ENCODE assay signal across 8 mouse cellular contexts in the genomic region with DNA sequence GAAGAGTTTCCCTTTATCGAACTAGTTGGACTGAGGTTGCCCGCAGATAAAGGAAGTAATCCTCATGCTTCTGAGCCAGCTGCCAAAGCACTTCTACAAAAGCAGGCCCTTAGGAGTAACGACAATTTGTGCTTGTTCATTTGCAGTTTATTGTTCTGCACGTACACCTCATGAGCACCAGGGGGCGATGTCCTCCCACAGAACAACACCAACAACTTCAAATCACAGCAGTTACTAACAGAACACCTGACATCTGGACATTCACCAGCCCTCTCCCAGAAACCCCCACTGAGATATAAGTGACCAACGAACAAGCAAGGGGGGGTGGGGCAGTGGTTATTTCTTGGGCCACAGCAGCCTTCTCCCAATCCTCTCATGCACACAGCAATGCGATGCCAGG. TPM values are rescaled to one million over a fixed set of nuclear protein-coding genes. Genes with fewer than 3 reads are reported as not detected.
A peak's percentile ranks its signal among the peaks of the same experiment; 100 is the strongest.
DNase-seq lines count a peak whose midpoint lies in the region; ATAC-seq and TF ChIP-seq lines count a peak whose summit lies in the region.

No protein-coding gene starts in this region.

- TF ChIP-seq EP300 in CH12.LX (IDR thresholded peaks at IDR 0.05; ENCODE audit: low read length) = no peak
- TF ChIP-seq EP300 in heart, postnatal 0 days (IDR thresholded peaks at IDR 0.05; ENCODE audit: low read depth) = no peak

- peak; percentile 94 for TF ChIP-seq RAD21 in CH12.LX (IDR thresholded peaks at IDR 0.05; ENCODE audit: low read depth, low read length)

- 20% methylated on average over 7 of the region's 7 CpGs for WGBS in heart, postnatal 0 days
- WGBS in neural tube, embryonic 12.5 days = 29% methylated on average over 7 of the region's 7 CpGs

- dilution Hi-C loops in CH12.LX (cut with MboI; ENCODE audit: extremely low pct_ligation_motif_present, extremely low pct_unique_long_range_greater_than_20kb, low sequenced_read_pairs) = no loop called here

- H3K36me3 ChIP-seq in CH12.LX (replicated peaks in 1 of 2; ENCODE audit: control insufficient read depth in 1 of 2, insufficient read depth in 1 of 2, low read length in 1 of 2) = peaks cover 20 to 77% of the 10 kb centered on the region in 2 experiments
- no peaks in the 10 kb centered on the region for H3K36me3 ChIP-seq in heart, postnatal 0 days (replicated peaks; ENCODE audit: control insufficient read depth, insufficient read depth, low read length)
- peaks cover 40% of the 10 kb centered on the region for H3K36me3 ChIP-seq in neural tube, embryonic 12.5 days

- H3K4me1 ChIP-seq in CH12.LX (ENCODE audit: control insufficient read depth in 1 of 2, insufficient read depth in 2 of 2) = peaks cover 16 to 48% of the 10 kb centered on the region in 2 experiments
- no peaks in the 10 kb centered on the region for H3K4me1 ChIP-seq in heart, postnatal 0 days (ENCODE audit: control insufficient read depth, insufficient read depth)
- H3K4me1 ChIP-seq in neural tube, embryonic 12.5 days = no peaks in the 10 kb centered on the region

- TF ChIP-seq CTCF in CH12.LX (conservative IDR thresholded peaks at IDR 0.05 in 1 of 2, IDR thresholded peaks at IDR 0.05 in 1 of 2; ENCODE audit: low read depth in 2 of 2, low read length in 2 of 2) = peak; percentile 80 to 92
- peak; percentile 94 for TF ChIP-seq CTCF in heart, postnatal 0 days (IDR thresholded peaks at IDR 0.05; ENCODE audit: low read depth)

- in situ Hi-C loops in CH12.LX (cut with MboI; ENCODE audit: low pct_ligation_motif_present, low pct_unique_long_range_greater_than_20kb, low sequenced_read_pairs) = no loop called here

- no peaks in the 10 kb centered on the region for H3K9me3 ChIP-seq in CH12.LX (replicated peaks; ENCODE audit: low read length)
- no peaks in the 10 kb centered on the region for H3K9me3 ChIP-seq in heart, postnatal 0 days (replicated peaks; ENCODE audit: control insufficient read depth, low read length)
- H3K9me3 ChIP-seq in neural tube, embryonic 12.5 days = no peaks in the 10 kb centered on the region

- TF ChIP-seq POLR2A in CH12.LX (IDR thresholded peaks at IDR 0.05; ENCODE audit: low read depth, low read length) = peak; percentile 28; the same call in 1 of the 2 replicates

- H3K79me2 ChIP-seq in CH12.LX (replicated peaks; ENCODE audit: control insufficient read depth, extremely low read depth, insufficient read depth, poor library complexity, severe bottlenecking) = peaks cover 47% of the 10 kb centered on the region

- H3K27ac ChIP-seq in CH12.LX (ENCODE audit: insufficient read depth, low read depth) = peak overlapping the region; percentile 87
- H3K27ac ChIP-seq in heart, postnatal 0 days (ENCODE audit: low read depth) = no peak overlapping the region
- no peak overlapping the region for H3K27ac ChIP-seq in neural tube, embryonic 12.5 days

- peak; percentile 87 for DNase-seq in CH12.LX (ENCODE audit: extremely low read depth)
- DNase-seq in embryo, embryonic 10.5 days (ENCODE audit: low spot score) = peak; percentile 75
- DNase-seq in heart, postnatal 0 days (ENCODE audit: low spot score) = peak; percentile 49
- peak; percentile 75 for DNase-seq in kidney, postnatal 10 days
- peak; percentile 69 to 77 for DNase-seq in lung, adult 18-20 months
- DNase-seq in thymus, postnatal 4 days = peak; percentile 69

- peak overlapping the region; percentile 88; the same call in 1 of the 2 replicates for H3K9ac ChIP-seq in CH12.LX (ENCODE audit: insufficient read depth, low read depth)
- H3K9ac ChIP-seq in heart, postnatal 0 days (replicated peaks; ENCODE audit: low read depth, low read length) = no peak overlapping the region
- H3K9ac ChIP-seq in neural tube, embryonic 12.5 days = no peak overlapping the region

- H3K4me3 ChIP-seq in CH12.LX (replicated peaks in 1 of 3; ENCODE audit: low read depth in 2 of 3, low read length in 2 of 3, poor library complexity in 1 of 3) = peak overlapping the region; percentile 49 to 99 (median 92)
- no peak overlapping the region for H3K4me3 ChIP-seq in heart, postnatal 0 days (ENCODE audit: low read depth, low read length)
- H3K4me3 ChIP-seq in neural tube, embryonic 12.5 days = no peak overlapping the region

- H3K27me3 ChIP-seq in CH12.LX (replicated peaks) = no peaks in the 10 kb centered on the region
- no peaks in the 10 kb centered on the region for H3K27me3 ChIP-seq in heart, postnatal 0 days (ENCODE audit: control insufficient read depth, insufficient read depth, low read length)
- H3K27me3 ChIP-seq in neural tube, embryonic 12.5 days (replicated peaks) = no peaks in the 10 kb centered on the region

- ATAC-seq in activated CD4-positive, CD25-positive, alpha-beta regulatory T cell, adult 4 months = peak; percentile 75
- ATAC-seq in heart, postnatal 0 days (ENCODE audit: insufficient read depth, low read depth) = peak; percentile 47; the same call in 1 of the 2 replicates
- peak; percentile 59 for ATAC-seq in neural tube, embryonic 12.5 days (ENCODE audit: low FRiP score, low read depth)

- peak overlapping the region; percentile 87 for H3K4me2 ChIP-seq in CH12.LX (ENCODE audit: insufficient read depth, low read depth, poor library complexity, severe bottlenecking)
- H3K4me2 ChIP-seq in heart, postnatal 0 days (ENCODE audit: low read depth, low read length) = no peak overlapping the region
- H3K4me2 ChIP-seq in neural tube, embryonic 12.5 days (replicated peaks) = no peak overlapping the region

TF ChIP-seq in CH12.LX, 34 proteins besides CTCF, POLR2A, EP300 and RAD21 (continues in another document):
- no peak for TF ChIP-seq MAZ (IDR thresholded peaks at IDR 0.05; ENCODE audit: low read depth, low read length)
- 0 out of 2 replicates have a peak, but pooled peaks have one; percentile 12 for TF ChIP-seq HCFC1 (IDR thresholded peaks at IDR 0.05; ENCODE audit: low read depth, low read length)
- TF ChIP-seq MXI1 (IDR thresholded peaks at IDR 0.05; ENCODE audit: low read depth, low read length) = peak; percentile 56
- no peak for TF ChIP-seq ZKSCAN1 (IDR thresholded peaks at IDR 0.05; ENCODE audit: borderline replicate concordance, low read depth, low read length)
- peak; percentile 51 for TF ChIP-seq BHLHE40 (IDR thresholded peaks at IDR 0.05; ENCODE audit: low read depth, low read length)
- no peak for TF ChIP-seq ZC3H11A (IDR thresholded peaks at IDR 0.05; ENCODE audit: low read depth, low read length)
- no peak for TF ChIP-seq USF1 (IDR thresholded peaks at IDR 0.05; ENCODE audit: low read depth, low read length)
- no peak for TF ChIP-seq CHD1 (IDR thresholded peaks at IDR 0.05; ENCODE audit: low read depth, low read length)
- TF ChIP-seq POLR2AphosphoS2 (IDR thresholded peaks at IDR 0.05; ENCODE audit: low read depth, low read length) = peak; percentile 75; the same call in 1 of the 2 replicates
- 0 out of 2 replicates have a peak, but pooled peaks have one; percentile 33 for TF ChIP-seq USF2 (conservative IDR thresholded peaks at IDR 0.05; ENCODE audit: low read depth, low read length)
- 0 out of 2 replicates have a peak, but pooled peaks have one; percentile 2 for TF ChIP-seq JUN (IDR thresholded peaks at IDR 0.05; ENCODE audit: insufficient read depth, low read depth, low read length)
- TF ChIP-seq TCF12 (IDR thresholded peaks at IDR 0.05; ENCODE audit: low read depth, low read length) = peak; percentile 94
- TF ChIP-seq UBTF (IDR thresholded peaks at IDR 0.05; ENCODE audit: low read depth, low read length) = no peak
- TF ChIP-seq TBP (conservative IDR thresholded peaks at IDR 0.05; ENCODE audit: low read depth, low read length) = peak; percentile 72; the same call in 1 of the 2 replicates
- TF ChIP-seq CHD2 (IDR thresholded peaks at IDR 0.05; ENCODE audit: low read length) = peak; percentile 79; the same call in 1 of the 2 replicates

RNA-seq across cellular contexts. Expression of gene Mpeg1, which starts 5.6 kb away (rescaled TPM):
- total RNA-seq in CH12.LX (2012; rRNA removed) (43.8 and 53.6 TPM in 2 replicates), CH12.LX (2014; rRNA removed) (67.0 and 68.0 TPM in 2 replicates)
- 241 and 270 TPM in 2 replicates for polyA plus RNA-seq in CH12.LX (2012; ENCODE audit: insufficient read length, low read depth)
- under 1 TPM in 1 of 2 experiments, not detected in 1; 0.28 TPM for polyA plus RNA-seq in activated CD4-positive, CD25-positive, alpha-beta regulatory T cell, adult 4 months (2017; shearing (Covaris generic))
- total RNA-seq in heart, postnatal 0 days (2014; rRNA removed; ENCODE audit: low replicate concordance) = 0.46 and 3.6 TPM in 2 replicates
- 0.36 and 0.37 TPM in 2 replicates for polyA plus RNA-seq in heart, postnatal 0 days (2015; fragmentation: Nextera tagmentation; extraction: Ambion mirVana)
- 0.76 and 1.1 TPM in 2 replicates for polyA plus RNA-seq in neural tube, embryonic 12.5 days (2016; fragmentation: Nextera tagmentation; extraction: Ambion mirVana)

RNA-seq across cellular contexts. Expression of gene Dtx4, which starts 35.0 kb away (rescaled TPM):
- 19.2 and 21.2 TPM in 2 replicates for total RNA-seq in CH12.LX (2012; rRNA removed)
- total RNA-seq in CH12.LX (2014; rRNA removed) = 15.6 and 16.4 TPM in 2 replicates
- 28.7 and 30.5 TPM in 2 replicates for polyA plus RNA-seq in CH12.LX (2012; ENCODE audit: insufficient read length, low read depth)
- polyA plus RNA-seq in activated CD4-positive, CD25-positive, alpha-beta regulatory T cell, adult 4 months (2017; shearing (Covaris generic)) = 1 to 10 TPM; 3.5 to 3.7 TPM
- total RNA-seq in heart, postnatal 0 days (2014; rRNA removed; ENCODE audit: low replicate concordance) = 1.5 and 3.8 TPM in 2 replicates
- polyA plus RNA-seq in heart, postnatal 0 days (2015; fragmentation: Nextera tagmentation; extraction: Ambion mirVana) = 1.2 and 1.3 TPM in 2 replicates
- 58.4 and 63.3 TPM in 2 replicates for polyA plus RNA-seq in neural tube, embryonic 12.5 days (2016; fragmentation: Nextera tagmentation; extraction: Ambion mirVana)

RNA-seq across cellular contexts. Expression of gene Pfpl, which starts 38.5 kb away (rescaled TPM):
- total RNA-seq in CH12.LX (2012; rRNA removed) = not detected in 2 replicates
- total RNA-seq in CH12.LX (2014; rRNA removed) = not detected in 2 replicates
- not detected in 2 replicates for polyA plus RNA-seq in CH12.LX (2012; ENCODE audit: insufficient read length, low read depth)
- under 1 TPM in 1 of 2 experiments, not detected in 1; 0.33 TPM for polyA plus RNA-seq in activated CD4-positive, CD25-positive, alpha-beta regulatory T cell, adult 4 months (2017; shearing (Covaris generic))
- total RNA-seq in heart, postnatal 0 days (2014; rRNA removed; ENCODE audit: low replicate concordance) = not detected in 2 replicates
- not detected in 2 replicates for polyA plus RNA-seq in heart, postnatal 0 days (2015; fragmentation: Nextera tagmentation; extraction: Ambion mirVana)
- not detected in 2 replicates for polyA plus RNA-seq in neural tube, embryonic 12.5 days (2016; fragmentation: Nextera tagmentation; extraction: Ambion mirVana)

RNA-seq across cellular contexts. Expression of gene Olfr1441, which starts 49.0 kb away (rescaled TPM):
- total RNA-seq in CH12.LX (2012; rRNA removed) = 0.13 TPM in 1 of 2 replicates, not detected in the other
- not detected in 2 replicates for total RNA-seq in CH12.LX (2014; rRNA removed)
- not detected in 2 replicates for polyA plus RNA-seq in CH12.LX (2012; ENCODE audit: insufficient read length, low read depth)
- not detected for polyA plus RNA-seq in activated CD4-positive, CD25-positive, alpha-beta regulatory T cell, adult 4 months (2017; shearing (Covaris generic))
- total RNA-seq in heart, postnatal 0 days (2014; rRNA removed; ENCODE audit: low replicate concordance) = not detected in 2 replicates
- polyA plus RNA-seq in heart, postnatal 0 days (2015; fragmentation: Nextera tagmentation; extraction: Ambion mirVana) = not detected in 2 replicates
- not detected in 2 replicates for polyA plus RNA-seq in neural tube, embryonic 12.5 days (2016; fragmentation: Nextera tagmentation; extraction: Ambion mirVana)

Comparison
In these comparisons a context has a peak if more than half of its experiments do, and no peak if none do; other contexts are left out.
1. H3K4me3 ChIP-seq: peak in CH12.LX (3 of 3); none in heart, postnatal 0 days (single experiment) and neural tube, embryonic 12.5 days (single experiment).
2. RNA of gene Mpeg1, which starts 5.6 kb away (polyA plus RNA-seq): 241 to 270 TPM in CH12.LX; 0.76 to 1.1 TPM in neural tube, embryonic 12.5 days, 0.36 to 0.37 TPM in heart, postnatal 0 days and 0.28 TPM in activated CD4-positive, CD25-positive, alpha-beta regulatory T cell, adult 4 months; every median in the first group is over 100 times any median in the second.
3. Peak in every context shown above with its lines, with median percentiles within 50 percentile points of each other: DNase-seq and ATAC-seq.